Mouse (Mus musculus) intestine, postnatal 0 days (tissue): ENCODE measurements around the gene Fermt2. TPM values are rescaled to one million over a fixed set of nuclear protein-coding genes. Genes with fewer than 3 reads are reported as not detected.

ENCODE experiments used
- ATAC-seq: fragments of 200-750 bp; cut with Nextera tagmentation; 2 replicates; pipeline ENCODE4 v1.8.0; 2017; ENCODE audit warnings: mild to moderate bottlenecking, moderate TSS enrichment, moderate library complexity
- H3K27ac ChIP-seq: fragments of 300-500 bp; sonication (generic); 2 replicates; pipeline ENCODE4 v1.5.1; 2014; ENCODE audit warnings: mild to moderate bottlenecking, low read depth, low read length, moderate library complexity
- H3K27me3 ChIP-seq: fragments of 300-500 bp; sonication (generic); replicated peaks from 2 replicates; pipeline ENCODE4 v1.6.1; 2014; ENCODE audit warnings: low read length, mixed read lengths; ENCODE audit not compliant: control insufficient read depth, insufficient read depth
- H3K36me3 ChIP-seq: fragments of 300-500 bp; sonication (generic); 2 replicates; pipeline ENCODE4 v1.6.1; 2014; ENCODE audit warnings: mild to moderate bottlenecking, moderate library complexity; ENCODE audit not compliant: control insufficient read depth, insufficient read depth
- H3K4me1 ChIP-seq: fragments of 300-500 bp; sonication (generic); replicated peaks from 2 replicates; pipeline ENCODE4 v1.6.1; 2014; ENCODE audit warnings: antibody characterized with exemption, low read length, mixed read lengths; ENCODE audit not compliant: control insufficient read depth, insufficient read depth
- H3K4me2 ChIP-seq: fragments of 300-500 bp; sonication (generic); replicated peaks from 2 replicates; pipeline ENCODE4 v1.6.1; 2014; ENCODE audit warnings: low read depth, mild to moderate bottlenecking, moderate library complexity
- H3K4me3 ChIP-seq: fragments of 300-500 bp; sonication (generic); 2 replicates; pipeline ENCODE4 v1.5.1; 2014; ENCODE audit warnings: low read depth, low read length
- H3K9ac ChIP-seq: fragments of 300-500 bp; sonication (generic); 2 replicates; pipeline ENCODE4 v1.6.1; 2014; ENCODE audit warnings: mild to moderate bottlenecking, low read depth, low read length
- H3K9me3 ChIP-seq: fragments of 300-500 bp; sonication (generic); 2 replicates; pipeline ENCODE4 v1.6.1; 2016; ENCODE audit warnings: mixed run types; ENCODE audit not compliant: control insufficient read depth
- CTCF ChIP-seq: sonication (generic); IDR thresholded peaks from 2 replicates; pipeline ENCODE4 v1.5.1; 2016; ENCODE audit warnings: low read depth, mild to moderate bottlenecking, control low read depth, antibody characterized with exemption, moderate library complexity
- WGBS: fragments of 180-500 bp; shearing (Covaris S2); extraction: QIAGEN DNeasy Blood & Tissue Kit; methylation state at CpG from one replicate; pipeline ENCODE4 v1.1.7; 2014; 5-methylcytosine and 5-hydroxymethylcytosine counted together
- polyA plus RNA-seq: library from polyadenylated mRNA; unstranded; fragments of >200 nt; fragmentation: Nextera tagmentation; extraction: Ambion mirVana; gene quantifications from 2 replicates; pipeline ENCODE4 v1.2.1, GENCODE M21; 2015

Gene Fermt2
- polyA plus RNA-seq, 1 experiment from 2014 or later: 138 TPM

DNA sequence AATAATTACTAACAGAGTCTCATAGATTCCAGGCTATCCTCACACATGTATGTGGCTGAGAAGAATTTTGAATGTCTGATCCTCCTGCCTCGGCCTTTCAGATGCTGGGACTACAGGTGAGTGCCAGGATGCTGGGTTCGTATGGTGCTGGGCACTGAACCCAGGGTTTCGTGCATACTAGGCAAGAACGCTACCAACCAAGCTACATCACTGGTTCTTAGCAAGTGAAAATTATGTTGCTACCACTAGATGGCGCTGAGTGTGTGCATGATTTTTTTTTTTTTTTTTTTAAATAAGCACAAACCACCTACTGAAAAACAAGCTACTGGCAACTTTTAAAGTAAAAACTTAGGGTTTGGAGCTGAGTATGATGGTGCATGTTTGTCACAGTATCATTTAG, 106.7 kb downstream of the Fermt2 start:
- Histone ChIP-seq H3K27me3 (no peaks in the 10 kb centered on the region), H3K4me1 (no peaks in the 10 kb centered on the region), H3K4me3 (no peak overlapping the region), H3K4me2 (no peak overlapping the region), H3K9me3 (0 out of 2 replicates have a peak, but pooled peaks cover 3% of the 10 kb centered on the region), H3K27ac (no peak overlapping the region), H3K36me3 (no peaks in the 10 kb centered on the region), H3K9ac (no peak overlapping the region)
- peak; percentile 84 for TF ChIP-seq CTCF
- no peak for ATAC-seq
- 5% methylated on average over 5 of the region's 5 CpGs for WGBS

- no peak for TF ChIP-seq CTCF
- ATAC-seq: no peak
- Histone ChIP-seq H3K36me3 (no peaks in the 10 kb centered on the region), H3K4me2 (no peak overlapping the region), H3K9ac (no peak overlapping the region), H3K27me3 (no peaks in the 10 kb centered on the region), H3K27ac (no peak overlapping the region), H3K4me1 (no peaks in the 10 kb centered on the region), H3K4me3 (no peak overlapping the region), H3K9me3 (0 out of 2 replicates have a peak, but pooled peaks cover 3% of the 10 kb centered on the region)
- WGBS: 55% methylated on average over 4 of the region's 4 CpGs
Measured at GRCm38 (mm10) chr14:45422371-45422770, 107.5 kb downstream of the Fermt2 start.

DNA sequence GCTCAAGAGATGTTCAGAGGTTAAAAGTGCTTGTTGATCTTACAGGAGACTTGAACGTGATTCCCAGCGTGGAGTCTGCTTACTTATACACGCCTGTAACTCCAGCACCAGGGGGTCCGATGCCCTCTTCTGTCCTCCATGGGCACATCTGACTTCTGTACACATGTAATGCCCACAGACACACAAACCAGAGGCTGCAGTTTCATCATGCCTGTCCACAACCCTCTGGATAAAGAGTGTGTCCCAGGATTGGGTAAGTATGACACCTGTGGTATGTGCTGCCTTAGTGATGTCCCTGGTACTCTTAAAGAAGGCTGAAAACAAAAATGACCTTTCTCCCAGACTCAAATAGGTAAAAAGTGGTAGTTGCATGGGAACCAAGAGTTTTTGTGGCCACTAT, 110.6 kb downstream of the Fermt2 start:
- no peak overlapping the region for H3K27ac ChIP-seq
- no peak overlapping the region for H3K4me3 ChIP-seq
- no peaks in the 10 kb centered on the region for H3K9me3 ChIP-seq
- ATAC-seq: no peak
- no peak for TF ChIP-seq CTCF
- H3K27me3 ChIP-seq: no peaks in the 10 kb centered on the region
- no peak overlapping the region for H3K9ac ChIP-seq
- H3K4me1 ChIP-seq: no peaks in the 10 kb centered on the region
- WGBS: 71% methylated on average over 4 of the region's 4 CpGs
- no peaks in the 10 kb centered on the region for H3K36me3 ChIP-seq
- H3K4me2 ChIP-seq: no peak overlapping the region

DNA sequence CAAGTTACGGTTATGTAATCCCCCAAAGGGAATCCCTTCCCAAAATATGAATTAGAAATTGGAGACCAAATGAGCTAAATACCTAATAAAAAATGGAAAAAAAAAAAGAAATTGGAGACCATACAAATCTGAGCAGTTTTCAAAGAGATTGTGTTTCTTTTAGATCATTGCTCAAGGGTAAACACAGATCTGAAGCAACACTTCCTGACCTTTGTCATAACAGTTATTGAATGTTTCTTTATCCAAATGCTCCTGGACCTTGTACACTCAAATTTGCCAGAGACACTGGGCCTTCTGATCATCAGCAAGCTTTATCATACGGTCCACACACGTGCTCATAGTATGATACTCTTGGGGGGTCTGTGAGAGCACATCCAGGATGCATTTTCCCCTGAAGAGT, 111.4 kb downstream of the Fermt2 start:
- no peak overlapping the region for H3K4me2 ChIP-seq
- H3K27ac ChIP-seq: no peak overlapping the region
- no peak overlapping the region for H3K9ac ChIP-seq
- no peaks in the 10 kb centered on the region for H3K36me3 ChIP-seq
- H3K4me3 ChIP-seq: no peak overlapping the region
- H3K27me3 ChIP-seq: no peaks in the 10 kb centered on the region
- no peak for ATAC-seq
- H3K9me3 ChIP-seq: no peaks in the 10 kb centered on the region
- WGBS: 67% methylated on average over 3 of the region's 3 CpGs
- no peaks in the 10 kb centered on the region for H3K4me1 ChIP-seq
- TF ChIP-seq CTCF: no peak

GRCm38 (mm10) chr14:45416265-45416664, 113.7 kb downstream of the Fermt2 start:
- H3K27me3 ChIP-seq: no peaks in the 10 kb centered on the region
- H3K4me2 ChIP-seq: no peak overlapping the region
- H3K9me3 ChIP-seq: no peaks in the 10 kb centered on the region
- no peaks in the 10 kb centered on the region for H3K36me3 ChIP-seq
- H3K4me1 ChIP-seq: no peaks in the 10 kb centered on the region
- 90% methylated on average over 4 of the region's 4 CpGs for WGBS
- TF ChIP-seq CTCF: no peak
- no peak overlapping the region for H3K4me3 ChIP-seq
- no peak for ATAC-seq
- no peak overlapping the region for H3K9ac ChIP-seq
- no peak overlapping the region for H3K27ac ChIP-seq

Other genes with a start within 250 kb of the Fermt2 start
- gene Ero1l, start 211.3 kb downstream of the Fermt2 start, polyA plus RNA-seq: 96.3 and 96.6 TPM in 2 replicates
- gene Psmc6, start 200.3 kb downstream of the Fermt2 start, polyA plus RNA-seq: 98.6 and 98.8 TPM in 2 replicates
- gene Styx, start 179.0 kb downstream of the Fermt2 start, polyA plus RNA-seq: 40.1 and 46.5 TPM in 2 replicates
- gene Gnpnat1, start 125.2 kb downstream of the Fermt2 start, polyA plus RNA-seq: 37.8 and 40.9 TPM in 2 replicates
- gene Ddhd1, start 128.0 kb upstream of the Fermt2 start, polyA plus RNA-seq: 10.6 and 12.0 TPM in 2 replicates